ENCODE assay signal across 20 mouse cellular contexts in the genomic region with DNA sequence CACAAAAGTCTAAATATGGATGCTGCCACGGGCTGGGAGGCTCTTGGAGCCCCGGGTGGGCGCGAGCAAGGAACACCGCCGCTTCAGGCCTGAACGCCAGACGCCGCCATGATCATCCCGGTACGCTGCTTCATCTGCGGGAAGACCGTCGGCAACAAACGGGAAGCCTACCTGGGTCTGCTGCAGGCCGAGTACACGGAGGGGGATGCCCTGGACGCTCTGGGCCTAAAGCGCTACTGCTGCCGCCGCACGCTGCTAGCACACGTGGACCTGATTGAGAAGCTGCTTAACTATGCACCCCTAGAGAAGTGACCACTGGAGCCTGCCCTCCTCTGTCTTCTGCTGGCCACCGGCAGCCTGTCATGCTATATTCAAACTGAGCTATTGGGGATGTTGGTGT. TPM values are rescaled to one million over a fixed set of nuclear protein-coding genes. Genes with fewer than 3 reads are reported as not detected.
DNase-seq lines count a peak whose midpoint lies in the region; ATAC-seq and TF ChIP-seq lines count a peak whose summit lies in the region.
"Had no signal": no experiment of that assay in that cellular context is flagged by ENCODE, and none has a peak within 500 bp of the region (broad histone marks: within the 10 kb centered on the region; RNA-seq: fewer than 3 reads in every experiment).

No protein-coding gene starts in this region.

- H3K4me2 ChIP-seq in hindbrain, embryonic 13.5 days, result no peak overlapping the region
- H3K4me2 ChIP-seq in hindbrain, embryonic 16.5 days (ENCODE audit: low read length), result no peak overlapping the region
- H3K4me2 ChIP-seq in midbrain, embryonic 12.5 days (replicated peaks), result no peak overlapping the region
- H3K4me2 ChIP-seq in midbrain, postnatal 0 days (ENCODE audit: low read depth, low read length, poor library complexity, severe bottlenecking), result no peak overlapping the region
- H3K4me2 ChIP-seq in limb, embryonic 15.5 days, result no peak overlapping the region
- H3K4me2 ChIP-seq: lung, embryonic 14.5 days; neural tube, embryonic 15.5 days; stomach, embryonic 15.5 days had no signal

- peaks cover 13% of the 10 kb centered on the region for H3K4me1 ChIP-seq in hindbrain, embryonic 13.5 days (replicated peaks)
- no peaks in the 10 kb centered on the region for H3K4me1 ChIP-seq in hindbrain, embryonic 16.5 days (ENCODE audit: control insufficient read depth, insufficient read depth, low read depth, low read length)
- H3K4me1 ChIP-seq in midbrain, embryonic 12.5 days, result peaks cover 7% of the 10 kb centered on the region; the same call in 1 of the 2 replicates
- no peaks in the 10 kb centered on the region for H3K4me1 ChIP-seq in midbrain, postnatal 0 days (ENCODE audit: insufficient read depth, low read length)
- peaks cover 13% of the 10 kb centered on the region for H3K4me1 ChIP-seq in limb, embryonic 15.5 days

- H3K27me3 ChIP-seq in hindbrain, embryonic 13.5 days, result peaks cover 8% of the 10 kb centered on the region; the same call in 1 of the 2 replicates
- H3K27me3 ChIP-seq in hindbrain, embryonic 16.5 days (replicated peaks; ENCODE audit: control insufficient read depth, insufficient read depth, low read length), result no peaks in the 10 kb centered on the region
- no peaks in the 10 kb centered on the region for H3K27me3 ChIP-seq in midbrain, embryonic 12.5 days
- no peaks in the 10 kb centered on the region for H3K27me3 ChIP-seq in midbrain, postnatal 0 days (ENCODE audit: insufficient read depth, low read length)
- H3K27me3 ChIP-seq in limb, embryonic 15.5 days, result no peaks in the 10 kb centered on the region
- H3K27me3 ChIP-seq: neural tube, embryonic 15.5 days; stomach, embryonic 15.5 days had no signal

- ATAC-seq in hindbrain, embryonic 13.5 days (ENCODE audit: low FRiP score), result no peak
- ATAC-seq in hindbrain, embryonic 16.5 days, result no peak
- no peak for ATAC-seq in midbrain, embryonic 12.5 days (ENCODE audit: low FRiP score, low read depth)
- no peak for ATAC-seq in midbrain, postnatal 0 days (ENCODE audit: low FRiP score)
- no peak for ATAC-seq in limb, embryonic 15.5 days (ENCODE audit: insufficient number of reproducible peaks, low FRiP score, low TSS enrichment, low read depth)

- peaks cover 48% of the 10 kb centered on the region for H3K36me3 ChIP-seq in hindbrain, embryonic 13.5 days
- peaks cover 33% of the 10 kb centered on the region for H3K36me3 ChIP-seq in hindbrain, embryonic 16.5 days (ENCODE audit: control insufficient read depth, insufficient read depth, low read length)
- H3K36me3 ChIP-seq in midbrain, embryonic 12.5 days, result peaks cover 47% of the 10 kb centered on the region
- peaks cover 28% of the 10 kb centered on the region for H3K36me3 ChIP-seq in midbrain, postnatal 0 days (ENCODE audit: insufficient read depth, low read length)
- H3K36me3 ChIP-seq in limb, embryonic 15.5 days, result peaks cover 44% of the 10 kb centered on the region

- no peak for TF ChIP-seq CTCF in midbrain, postnatal 0 days (IDR thresholded peaks at IDR 0.05)

- WGBS in hindbrain, embryonic 13.5 days, result 62% methylated on average over 24 of the region's 24 CpGs
- WGBS in hindbrain, embryonic 16.5 days, result 72% methylated on average over 24 of the region's 24 CpGs
- WGBS in midbrain, embryonic 12.5 days, result 75% methylated on average over 24 of the region's 24 CpGs
- WGBS in midbrain, postnatal 0 days, result 63% methylated on average over 24 of the region's 24 CpGs
- 67% methylated on average over 24 of the region's 24 CpGs for WGBS in limb, embryonic 15.5 days

- no peak for DNase-seq in midbrain, postnatal 0 days (ENCODE audit: low spot score)
- peak; percentile 54 for DNase-seq in ZHBTc4 (ENCODE audit: low read depth, low spot score)
- DNase-seq in layer of hippocampus, adult 11-12 months (ENCODE audit: low spot score), result no peak
- no peak for DNase-seq in right cerebral cortex, adult 2 months (ENCODE audit: low spot score in 2 of 2)
- DNase-seq: adrenal gland, postnatal 36 days; cerebellum, adult 2 months; gastrocnemius, postnatal 10 days; heart, adult 2 months; lung, embryonic 14.5 days; lung, postnatal 36 days; right cerebral cortex, postnatal 25 days had no signal

- H3K9ac ChIP-seq in hindbrain, embryonic 13.5 days, result no peak overlapping the region
- H3K9ac ChIP-seq in hindbrain, embryonic 16.5 days (ENCODE audit: low read depth, low read length), result no peak overlapping the region
- H3K9ac ChIP-seq in midbrain, embryonic 12.5 days (replicated peaks), result no peak overlapping the region
- H3K9ac ChIP-seq in midbrain, postnatal 0 days (replicated peaks; ENCODE audit: low read length, poor library complexity, severe bottlenecking), result no peak overlapping the region
- H3K9ac ChIP-seq in limb, embryonic 15.5 days, result no peak overlapping the region
- H3K9ac ChIP-seq: lung, embryonic 14.5 days; neural tube, embryonic 15.5 days; stomach, embryonic 15.5 days had no signal

- no peak overlapping the region for H3K4me3 ChIP-seq in hindbrain, embryonic 13.5 days
- H3K4me3 ChIP-seq in hindbrain, embryonic 16.5 days (ENCODE audit: low read length), result no peak overlapping the region
- no peak overlapping the region for H3K4me3 ChIP-seq in midbrain, embryonic 12.5 days
- no peak overlapping the region for H3K4me3 ChIP-seq in midbrain, postnatal 0 days (ENCODE audit: low read depth, low read length)
- no peak overlapping the region for H3K4me3 ChIP-seq in limb, embryonic 15.5 days
- H3K4me3 ChIP-seq: heart, adult 2 months; hindbrain, embryonic 10.5 days; neural tube, embryonic 15.5 days; stomach, embryonic 15.5 days had no signal

- no peaks in the 10 kb centered on the region for H3K9me3 ChIP-seq in hindbrain, embryonic 13.5 days
- no peaks in the 10 kb centered on the region for H3K9me3 ChIP-seq in hindbrain, embryonic 16.5 days (ENCODE audit: control insufficient read depth, low read length)
- no peaks in the 10 kb centered on the region for H3K9me3 ChIP-seq in midbrain, embryonic 12.5 days
- H3K9me3 ChIP-seq in midbrain, postnatal 0 days (ENCODE audit: low read length), result no peaks in the 10 kb centered on the region
- H3K9me3 ChIP-seq in limb, embryonic 15.5 days, result no peaks in the 10 kb centered on the region
- H3K9me3 ChIP-seq: hindbrain, embryonic 10.5 days; neural tube, embryonic 15.5 days; stomach, embryonic 15.5 days had no signal

- H3K27ac ChIP-seq in hindbrain, embryonic 13.5 days, result 0 out of 2 replicates have a peak overlapping the region, but pooled peaks have one; percentile 5
- H3K27ac ChIP-seq in hindbrain, embryonic 16.5 days (ENCODE audit: low read depth, low read length), result no peak overlapping the region
- H3K27ac ChIP-seq in midbrain, embryonic 12.5 days (replicated peaks), result 0 out of 2 replicates have a peak overlapping the region, but pooled peaks have one; percentile 7
- no peak overlapping the region for H3K27ac ChIP-seq in midbrain, postnatal 0 days (ENCODE audit: low read depth, low read length)
- H3K27ac ChIP-seq in limb, embryonic 15.5 days, result 0 out of 2 replicates have a peak overlapping the region, but pooled peaks have one; percentile 33
- H3K27ac ChIP-seq: heart, adult 2 months; hindbrain, embryonic 10.5 days; neural tube, embryonic 15.5 days; stomach, embryonic 15.5 days had no signal

RNA-seq across cellular contexts. Expression of a gene that starts 7.2 kb away (rescaled TPM):
- 576 and 608 TPM in 2 replicates for polyA plus RNA-seq in hindbrain, embryonic 13.5 days (2015; fragmentation: Nextera tagmentation; extraction: Ambion mirVana)
- 320 and 403 TPM in 2 replicates for polyA plus RNA-seq in hindbrain, embryonic 16.5 days (2015; fragmentation: Nextera tagmentation; extraction: Ambion mirVana)
- polyA plus RNA-seq in midbrain, embryonic 12.5 days (2016; fragmentation: Nextera tagmentation; extraction: Ambion mirVana), result 573 and 608 TPM in 2 replicates
- total RNA-seq in midbrain, postnatal 0 days (2014; rRNA removed), result 439 and 604 TPM in 2 replicates
- polyA plus RNA-seq in midbrain, postnatal 0 days (2015; fragmentation: Nextera tagmentation; extraction: Ambion mirVana), result 475 and 493 TPM in 2 replicates
- polyA plus RNA-seq in limb, embryonic 15.5 days (2015; fragmentation: Nextera tagmentation; extraction: Ambion mirVana), result 803 and 994 TPM in 2 replicates

RNA-seq across cellular contexts. Expression of a gene that starts 15.1 kb away (rescaled TPM):
- 16.2 and 16.6 TPM in 2 replicates for polyA plus RNA-seq in hindbrain, embryonic 13.5 days (2015; fragmentation: Nextera tagmentation; extraction: Ambion mirVana)
- 24.0 and 24.8 TPM in 2 replicates for polyA plus RNA-seq in hindbrain, embryonic 16.5 days (2015; fragmentation: Nextera tagmentation; extraction: Ambion mirVana)
- 33.1 and 40.4 TPM in 2 replicates for polyA plus RNA-seq in midbrain, embryonic 12.5 days (2016; fragmentation: Nextera tagmentation; extraction: Ambion mirVana)
- 20.8 and 28.2 TPM in 2 replicates for total RNA-seq in midbrain, postnatal 0 days (2014; rRNA removed)
- polyA plus RNA-seq in midbrain, postnatal 0 days (2015; fragmentation: Nextera tagmentation; extraction: Ambion mirVana), result 26.6 and 26.8 TPM in 2 replicates
- polyA plus RNA-seq in limb, embryonic 15.5 days (2015; fragmentation: Nextera tagmentation; extraction: Ambion mirVana), result 5.7 and 6.8 TPM in 2 replicates

RNA-seq across cellular contexts. Expression of a gene that starts 22.2 kb away (rescaled TPM):
- polyA plus RNA-seq in hindbrain, embryonic 13.5 days (2015; fragmentation: Nextera tagmentation; extraction: Ambion mirVana), result 0.86 TPM in 1 of 2 replicates, not detected in the other
- polyA plus RNA-seq in hindbrain, embryonic 16.5 days (2015; fragmentation: Nextera tagmentation; extraction: Ambion mirVana), result 1.5 and 1.8 TPM in 2 replicates
- not detected in 2 replicates for polyA plus RNA-seq in midbrain, embryonic 12.5 days (2016; fragmentation: Nextera tagmentation; extraction: Ambion mirVana)
- 1.3 and 5.8 TPM in 2 replicates for total RNA-seq in midbrain, postnatal 0 days (2014; rRNA removed)
- 1.2 TPM in 2 replicates for polyA plus RNA-seq in midbrain, postnatal 0 days (2015; fragmentation: Nextera tagmentation; extraction: Ambion mirVana)
- not detected in 2 replicates for polyA plus RNA-seq in limb, embryonic 15.5 days (2015; fragmentation: Nextera tagmentation; extraction: Ambion mirVana)
- total RNA-seq: adrenal gland, postnatal 36 days; gastrocnemius, postnatal 10 days; heart, adult 2 months had no signal
- polyA plus RNA-seq: intestine, embryonic 14.5 days; kidney, embryonic 14.5 days; lung, embryonic 14.5 days; neural tube, embryonic 15.5 days had no signal

RNA-seq across cellular contexts. Expression of a gene that starts 23.3 kb away (rescaled TPM):
- polyA plus RNA-seq in hindbrain, embryonic 13.5 days (2015; fragmentation: Nextera tagmentation; extraction: Ambion mirVana), result 3.9 and 4.2 TPM in 2 replicates
- 3.9 and 4.9 TPM in 2 replicates for polyA plus RNA-seq in hindbrain, embryonic 16.5 days (2015; fragmentation: Nextera tagmentation; extraction: Ambion mirVana)
- polyA plus RNA-seq in midbrain, embryonic 12.5 days (2016; fragmentation: Nextera tagmentation; extraction: Ambion mirVana), result 3.8 and 4.2 TPM in 2 replicates
- 7.3 and 8.2 TPM in 2 replicates for total RNA-seq in midbrain, postnatal 0 days (2014; rRNA removed)
- 3.8 and 4.2 TPM in 2 replicates for polyA plus RNA-seq in midbrain, postnatal 0 days (2015; fragmentation: Nextera tagmentation; extraction: Ambion mirVana)
- polyA plus RNA-seq in limb, embryonic 15.5 days (2015; fragmentation: Nextera tagmentation; extraction: Ambion mirVana), result 10.0 and 10.3 TPM in 2 replicates

RNA-seq across cellular contexts. Expression of a gene that starts 33.6 kb away (rescaled TPM):
- 14.6 and 16.5 TPM in 2 replicates for polyA plus RNA-seq in hindbrain, embryonic 13.5 days (2015; fragmentation: Nextera tagmentation; extraction: Ambion mirVana)
- 10.1 and 14.0 TPM in 2 replicates for polyA plus RNA-seq in hindbrain, embryonic 16.5 days (2015; fragmentation: Nextera tagmentation; extraction: Ambion mirVana)
- polyA plus RNA-seq in midbrain, embryonic 12.5 days (2016; fragmentation: Nextera tagmentation; extraction: Ambion mirVana), result 73.7 and 78.0 TPM in 2 replicates
- total RNA-seq in midbrain, postnatal 0 days (2014; rRNA removed), result 2.9 and 9.8 TPM in 2 replicates
- polyA plus RNA-seq in midbrain, postnatal 0 days (2015; fragmentation: Nextera tagmentation; extraction: Ambion mirVana), result 2.3 and 3.3 TPM in 2 replicates
- polyA plus RNA-seq in limb, embryonic 15.5 days (2015; fragmentation: Nextera tagmentation; extraction: Ambion mirVana), result 45.9 and 47.4 TPM in 2 replicates

Comparison
In these comparisons a context has a peak if more than half of its experiments do, and no peak if none do; other contexts are left out.
1. H3K27ac ChIP-seq: peak in hindbrain, embryonic 13.5 days (single experiment), midbrain, embryonic 12.5 days (single experiment) and limb, embryonic 15.5 days (single experiment); none in hindbrain, embryonic 16.5 days (single experiment) and midbrain, postnatal 0 days (single experiment).